Mouse (Mus musculus) erythroblast, embryonic 14.5 days (primary cell): ENCODE data around the gene Zbtb24. TPM values are rescaled to one million over a fixed set of nuclear protein-coding genes. Genes with fewer than 3 reads are reported as not detected.

ENCODE experiments used
- H3K27me3 ChIP-seq: 2 replicates; pipeline ENCODE4 v1.6.1; 2012; ENCODE audit warnings: inconsistent platforms; ENCODE audit not compliant: control insufficient read depth
- H3K36me3 ChIP-seq: 2 replicates; pipeline ENCODE4 v1.6.1; 2012; ENCODE audit warnings: mild to moderate bottlenecking, inconsistent platforms; ENCODE audit not compliant: control insufficient read depth
- H3K4me1 ChIP-seq: 2 replicates; pipeline ENCODE4 v1.6.1; 2012; ENCODE audit warnings: inconsistent platforms; ENCODE audit not compliant: control insufficient read depth
- H3K4me3 ChIP-seq: replicated peaks from 2 replicates; pipeline ENCODE3; 2012; ENCODE audit warnings: moderate library complexity, mild to moderate bottlenecking, inconsistent platforms
- H3K9me3 ChIP-seq: 2 replicates; pipeline ENCODE4 v1.6.1; 2012; ENCODE audit warnings: low read length, inconsistent platforms, mixed read lengths; ENCODE audit not compliant: control insufficient read depth
- GATA1 ChIP-seq: IDR thresholded peaks from 2 replicates; pipeline ENCODE4 v1.6.1; 2012; ENCODE audit warnings: low read length, inconsistent platforms, mixed read lengths
- TAL1 ChIP-seq: IDR thresholded peaks from 3 replicates; pipeline ENCODE4 v1.6.1; 2012; ENCODE audit warnings: low read length, inconsistent platforms, mixed read lengths
- polyA plus RNA-seq: library from polyadenylated mRNA; stranded (reverse); fragments of >175 nt; gene quantifications from 2 replicates; pipeline ENCODE4 v1.2.3, GENCODE M21; 2012

The Zbtb24 gene
- polyA plus RNA-seq, 1 experiment = 0.45 TPM

DNA sequence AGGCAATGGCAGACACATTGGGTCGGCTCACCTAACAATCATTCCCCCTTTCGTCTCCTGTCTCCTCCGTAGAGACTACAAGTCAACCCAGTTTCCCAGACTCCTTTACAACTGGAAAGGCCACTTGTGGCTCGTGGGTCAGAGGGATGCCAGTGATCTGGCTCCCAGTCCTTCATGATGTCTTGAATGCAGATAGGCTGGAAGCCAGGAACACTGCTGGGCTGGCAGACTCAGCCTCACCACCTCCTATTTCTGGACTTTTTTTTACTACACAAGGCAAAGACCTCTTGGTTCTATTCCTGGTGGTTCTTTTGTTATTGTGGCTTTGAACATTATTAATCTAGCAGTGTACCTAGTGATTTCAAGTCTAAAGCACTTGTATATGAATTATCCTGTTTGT lies 64.1 kb downstream of the Zbtb24 start:
- Histone ChIP-seq H3K36me3 (no peaks in the 10 kb centered on the region), H3K9me3 (no peaks in the 10 kb centered on the region), H3K27me3 (no peaks in the 10 kb centered on the region), H3K4me3 (no peak overlapping the region), H3K4me1 (peaks cover 14% of the 10 kb centered on the region)
- no peak for TF ChIP-seq TAL1
- TF ChIP-seq GATA1 = no peak

DNA sequence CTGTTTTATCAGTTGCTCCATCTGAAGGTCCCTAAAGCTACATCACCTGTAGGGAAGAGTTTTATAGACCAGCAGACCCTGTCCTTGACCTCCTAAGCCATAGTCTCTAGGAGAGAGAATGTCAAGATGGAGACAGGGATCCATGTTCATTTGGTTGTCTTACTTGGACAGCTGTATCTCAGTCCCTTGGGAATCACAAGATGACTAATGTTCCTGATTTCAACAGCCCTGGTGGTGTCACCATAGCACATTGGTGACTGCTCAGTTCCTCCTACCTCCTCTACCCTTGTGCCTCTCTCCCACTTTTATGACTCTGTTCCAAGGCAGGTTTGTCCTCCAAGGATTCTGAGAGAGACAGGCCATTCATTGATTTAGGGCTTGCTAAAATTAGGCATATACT lies 64.7 kb downstream of the Zbtb24 start:
- TF ChIP-seq GATA1 = no peak
- TF ChIP-seq TAL1 = no peak
- Histone ChIP-seq H3K4me1 (peaks cover 14% of the 10 kb centered on the region), H3K36me3 (no peaks in the 10 kb centered on the region), H3K27me3 (no peaks in the 10 kb centered on the region), H3K9me3 (no peaks in the 10 kb centered on the region), H3K4me3 (no peak overlapping the region)

Other genes with a start within 250 kb of the Zbtb24 start
- 0.27 and 0.38 TPM in 2 replicates for gene Fig4, start 147.1 kb upstream of the Zbtb24 start, polyA plus RNA-seq
- gene Ak9, start 146.4 kb upstream of the Zbtb24 start, polyA plus RNA-seq = 0.01 TPM in 1 of 2 replicates, not detected in the other
- 0.10 and 0.16 TPM in 2 replicates for gene Mical1, start 25.9 kb downstream of the Zbtb24 start, polyA plus RNA-seq
- 0.05 and 0.06 TPM in 2 replicates for gene Smpd2, start 40.0 kb downstream of the Zbtb24 start, polyA plus RNA-seq
- gene Ppil6, start 40.1 kb downstream of the Zbtb24 start, polyA plus RNA-seq = not detected in 2 replicates
- 5.0 and 5.5 TPM in 2 replicates for gene Cd164, start 69.0 kb downstream of the Zbtb24 start, polyA plus RNA-seq